Mouse (Mus musculus) stomach, embryonic 14.5 days (tissue): ENCODE results near the gene Tbc1d10a. TPM values are rescaled to one million over a fixed set of nuclear protein-coding genes. Genes with fewer than 3 reads are reported as not detected.

ENCODE experiments used
- ATAC-seq: fragments of 200-750 bp; cut with Nextera tagmentation; 2 replicates; pipeline ENCODE4 v1.8.0; 2017; ENCODE audit warnings: low read depth, moderate TSS enrichment; ENCODE audit not compliant: insufficient number of reproducible peaks, insufficient read depth, low FRiP score
- H3K27ac ChIP-seq: fragments of 300-500 bp; sonication (generic); 2 replicates; pipeline ENCODE4 v1.5.1; 2014; ENCODE audit warnings: mild to moderate bottlenecking, low read length, moderate library complexity, mixed read lengths
- H3K27me3 ChIP-seq: fragments of 300-500 bp; sonication (generic); 2 replicates; pipeline ENCODE4 v1.6.1; 2014; ENCODE audit warnings: low read length, control low read depth, mixed read lengths; ENCODE audit not compliant: control insufficient read depth, insufficient read depth
- H3K36me3 ChIP-seq: fragments of 300-500 bp; sonication (generic); 2 replicates; pipeline ENCODE4 v1.6.1; 2014; ENCODE audit warnings: mild to moderate bottlenecking, control low read depth, low read length, moderate library complexity, mixed read lengths; ENCODE audit not compliant: control insufficient read depth, insufficient read depth
- H3K4me1 ChIP-seq: fragments of 300-500 bp; sonication (generic); 2 replicates; pipeline ENCODE4 v1.6.1; 2014; ENCODE audit warnings: low read length, control low read depth, mixed read lengths; ENCODE audit not compliant: control insufficient read depth, insufficient read depth
- H3K4me2 ChIP-seq: fragments of 300-500 bp; sonication (generic); replicated peaks from 2 replicates; pipeline ENCODE4 v1.6.1; 2014; ENCODE audit warnings: low read depth, low read length, control low read depth
- H3K4me3 ChIP-seq: fragments of 300-500 bp; sonication (generic); 2 replicates; pipeline ENCODE4 v1.5.1; 2014; ENCODE audit warnings: low read depth, low read length, control low read depth
- H3K9ac ChIP-seq: fragments of 300-500 bp; sonication (generic); replicated peaks from 2 replicates; pipeline ENCODE4 v1.6.1; 2014; ENCODE audit warnings: low read depth, mild to moderate bottlenecking, control low read depth, low read length, moderate library complexity, mixed read lengths
- H3K9me3 ChIP-seq: fragments of 300-500 bp; sonication (generic); 2 replicates; pipeline ENCODE4 v1.6.1; 2016; ENCODE audit warnings: low read depth, low read length, control low read depth; ENCODE audit not compliant: control insufficient read depth
- WGBS: fragments of 180-500 bp; shearing (Covaris S2); extraction: QIAGEN DNeasy Blood & Tissue Kit; methylation state at CpG from one replicate; pipeline ENCODE4 v1.1.7; 2014; 5-methylcytosine and 5-hydroxymethylcytosine counted together
- polyA plus RNA-seq: library from polyadenylated mRNA; unstranded; fragments of >200 nt; fragmentation: Nextera tagmentation; extraction: Ambion mirVana; gene quantifications from 2 replicates; pipeline ENCODE4 v1.2.1, GENCODE M21; 2014

Gene Tbc1d10a
- polyA plus RNA-seq, result 17.2 and 19.3 TPM in 2 replicates

- ATAC-seq, result peak; percentile 100
- under 1% methylated on average over 71 of the region's 71 CpGs for WGBS
- H3K27me3 ChIP-seq, result no peaks in the 10 kb centered on the region
- peak within 1 kb of the TSS; percentile 98 for H3K4me2 ChIP-seq
- H3K4me1 ChIP-seq, result peaks cover 11% of the 10 kb centered on the region
- H3K4me3 ChIP-seq, result peak within 1 kb of the TSS; percentile 84
- peaks cover 10% of the 10 kb centered on the region; the same call in 1 of the 2 replicates for H3K36me3 ChIP-seq
- H3K9me3 ChIP-seq, result no peaks in the 10 kb centered on the region
- 0 out of 2 replicates have a peak within 1 kb of the TSS, but pooled peaks have one; percentile 52 for H3K27ac ChIP-seq
- H3K9ac ChIP-seq, result peak within 1 kb of the TSS; percentile 83
Observed at GRCm38 (mm10) chr11:4186486-4187317, at the start of gene Tbc1d10a. Gene Tbc1d10a, plus strand, starts transcription at chr11:4186789.

DNA sequence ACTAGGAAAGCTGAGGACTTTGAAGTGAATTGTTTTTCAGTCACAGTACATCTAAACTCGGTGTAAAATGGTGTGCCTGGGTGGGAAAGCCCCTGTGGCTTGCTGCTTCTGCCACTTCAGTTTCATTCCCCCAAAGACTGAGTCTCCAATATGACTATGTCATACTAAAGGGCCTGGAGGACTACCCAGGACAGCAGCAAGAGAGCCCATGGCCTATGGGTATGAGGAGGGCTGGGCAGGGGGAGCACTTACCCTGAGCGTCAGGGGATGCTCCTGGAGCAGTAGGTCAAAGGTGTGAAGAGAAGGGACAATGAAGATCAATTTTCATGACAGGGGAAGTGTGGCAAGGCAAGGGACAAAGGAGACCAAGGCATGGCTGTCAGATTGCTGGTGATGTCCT lies 47.6 kb upstream of the Tbc1d10a start:
- Histone ChIP-seq H3K4me2 (no peak overlapping the region), H3K4me3 (no peak overlapping the region), H3K9ac (no peak overlapping the region), H3K27me3 (no peaks in the 10 kb centered on the region), H3K4me1 (peaks cover 8% of the 10 kb centered on the region; the same call in 1 of the 2 replicates), H3K27ac (no peak overlapping the region), H3K36me3 (peaks cover 33% of the 10 kb centered on the region), H3K9me3 (no peaks in the 10 kb centered on the region)
- no peak for ATAC-seq
- 80% methylated on average over 2 of the region's 2 CpGs for WGBS

- ATAC-seq, result no peak
- H3K4me3 ChIP-seq, result no peak overlapping the region
- 0 out of 2 replicates have a peak, but pooled peaks cover under 1% of the 10 kb centered on the region for H3K4me1 ChIP-seq
- H3K9ac ChIP-seq, result no peak overlapping the region
- no peak overlapping the region for H3K4me2 ChIP-seq
- peaks cover 33% of the 10 kb centered on the region for H3K36me3 ChIP-seq
- no peaks in the 10 kb centered on the region for H3K9me3 ChIP-seq
- H3K27me3 ChIP-seq, result no peaks in the 10 kb centered on the region
- no peak overlapping the region for H3K27ac ChIP-seq
Observed at GRCm38 (mm10) chr11:4141505-4141904, 45.1 kb upstream of the Tbc1d10a start.

- Histone ChIP-seq H3K27ac (no peak overlapping the region), H3K27me3 (no peaks in the 10 kb centered on the region), H3K4me3 (no peak overlapping the region), H3K9me3 (no peaks in the 10 kb centered on the region), H3K9ac (no peak overlapping the region), H3K4me1 (no peaks in the 10 kb centered on the region), H3K36me3 (peaks cover 33% of the 10 kb centered on the region), H3K4me2 (no peak overlapping the region)
- WGBS, result 85% methylated on average over 4 of the region's 4 CpGs
- ATAC-seq, result no peak
Observed at GRCm38 (mm10) chr11:4142352-4142751, 44.2 kb upstream of the Tbc1d10a start.

DNA sequence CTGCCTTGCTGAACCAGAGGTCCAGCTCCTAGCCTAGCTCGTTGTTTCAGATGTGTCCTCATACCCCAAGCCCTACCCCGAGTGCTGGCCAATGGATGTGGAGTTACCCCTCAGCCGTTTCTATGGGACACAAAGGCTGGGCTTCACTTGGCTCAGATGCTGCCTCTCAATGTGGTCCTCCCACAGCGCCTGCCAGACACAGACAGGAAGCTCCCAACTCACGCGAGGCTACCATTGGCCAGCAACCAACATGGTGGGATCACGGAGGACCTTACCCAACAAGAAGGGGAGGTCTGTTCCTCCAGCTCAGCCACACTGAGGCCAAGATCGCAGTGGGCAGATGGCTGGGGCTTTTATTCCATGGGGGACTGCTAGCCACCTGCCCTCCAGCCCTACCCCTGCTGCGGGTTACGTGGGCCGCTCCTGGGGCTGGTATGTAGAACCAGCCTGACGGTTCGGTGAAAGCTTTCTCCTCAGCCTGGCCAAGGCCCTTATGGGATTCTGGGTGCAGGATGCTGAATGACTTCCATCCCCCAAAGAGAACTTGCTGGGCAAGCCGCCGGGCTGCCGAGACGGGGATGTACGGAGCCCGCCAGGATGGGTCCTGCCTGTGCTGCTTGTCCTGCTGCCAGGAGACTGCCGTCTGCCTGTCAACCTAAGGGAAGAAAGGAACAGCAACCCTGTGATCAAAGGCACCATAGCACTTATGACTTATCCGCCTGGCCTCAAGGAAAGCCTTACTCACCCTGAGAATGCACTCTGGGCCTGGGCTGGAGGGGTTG lies 43.1 kb upstream of the Tbc1d10a start:
- Histone ChIP-seq H3K9me3 (no peaks in the 10 kb centered on the region), H3K27me3 (no peaks in the 10 kb centered on the region), H3K36me3 (peaks cover 28% of the 10 kb centered on the region), H3K27ac (no peak overlapping the region), H3K4me3 (no peak overlapping the region), H3K4me1 (no peaks in the 10 kb centered on the region), H3K4me2 (no peak overlapping the region), H3K9ac (no peak overlapping the region)
- 90% methylated on average over 21 of the region's 21 CpGs for WGBS
- ATAC-seq, result no peak

DNA sequence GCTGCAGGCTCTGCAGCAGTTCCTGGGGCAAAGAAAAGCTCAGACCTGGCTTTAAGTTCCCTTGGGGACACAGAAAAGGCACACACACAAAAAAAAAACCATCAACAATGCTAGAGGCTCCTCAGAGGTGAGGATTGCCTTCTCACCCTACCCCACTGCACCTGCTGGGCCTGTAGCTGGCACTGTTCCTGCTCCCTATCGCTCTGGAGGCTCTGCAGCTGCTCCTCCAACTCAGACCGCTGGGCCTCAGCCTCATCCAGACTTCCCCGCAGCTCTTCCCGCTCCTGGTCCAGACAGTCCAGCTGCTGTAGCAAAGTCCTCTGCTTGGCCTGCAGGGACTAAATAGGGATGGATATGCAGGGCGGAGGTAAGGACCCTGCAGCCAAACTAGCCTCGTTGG lies 40.2 kb upstream of the Tbc1d10a start:
- Histone ChIP-seq H3K27ac (no peak overlapping the region), H3K36me3 (peaks cover 7% of the 10 kb centered on the region), H3K4me3 (no peak overlapping the region), H3K4me1 (no peaks in the 10 kb centered on the region), H3K4me2 (no peak overlapping the region), H3K27me3 (no peaks in the 10 kb centered on the region), H3K9ac (no peak overlapping the region), H3K9me3 (no peaks in the 10 kb centered on the region)
- ATAC-seq, result no peak
- 74% methylated on average over 6 of the region's 6 CpGs for WGBS

DNA sequence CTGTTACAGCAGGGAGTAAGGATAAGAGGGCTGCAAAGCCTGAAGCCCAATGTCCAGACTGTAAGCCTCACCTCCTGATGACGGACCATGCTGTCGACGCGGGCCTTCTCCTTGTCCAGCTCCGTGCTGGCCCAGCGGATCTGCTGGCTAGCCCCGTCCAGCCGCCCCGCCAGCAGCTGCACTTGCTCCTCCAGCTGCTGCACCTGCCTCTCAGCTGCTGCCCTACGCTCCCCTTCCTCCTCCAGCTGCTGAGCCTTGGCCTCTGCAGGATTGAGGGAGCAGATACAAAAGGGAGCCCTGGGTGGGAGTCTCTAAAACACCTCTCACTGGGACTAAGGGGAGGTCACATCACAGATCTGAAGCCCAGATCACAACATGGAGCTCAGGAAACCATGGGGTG lies 39.5 kb upstream of the Tbc1d10a start:
- 85% methylated on average over 10 of the region's 10 CpGs for WGBS
- Histone ChIP-seq H3K4me1 (no peaks in the 10 kb centered on the region), H3K36me3 (0 out of 2 replicates have a peak, but pooled peaks cover 2% of the 10 kb centered on the region)

GRCm38 (mm10) chr11:4148120-4148519 lies 38.5 kb upstream of the Tbc1d10a start:
- Histone ChIP-seq H3K9ac (no peak overlapping the region), H3K36me3 (no peaks in the 10 kb centered on the region), H3K4me1 (no peaks in the 10 kb centered on the region), H3K4me3 (no peak overlapping the region), H3K27me3 (no peaks in the 10 kb centered on the region), H3K9me3 (no peaks in the 10 kb centered on the region), H3K27ac (no peak overlapping the region), H3K4me2 (no peak overlapping the region)
- ATAC-seq, result no peak
- WGBS, result 85% methylated on average over 5 of the region's 5 CpGs

More for the DNA sequence above, 39.5 kb upstream of the Tbc1d10a start:
- no peak overlapping the region for H3K9ac ChIP-seq
- H3K4me2 ChIP-seq, result no peak overlapping the region
- H3K4me3 ChIP-seq, result no peak overlapping the region
- H3K9me3 ChIP-seq, result no peaks in the 10 kb centered on the region
- no peak overlapping the region for H3K27ac ChIP-seq
- no peaks in the 10 kb centered on the region for H3K27me3 ChIP-seq
- no peak for ATAC-seq
